Mouse (Mus musculus): ENCODE data around the gene Sult1a1. TPM values are rescaled to one million over a fixed set of nuclear protein-coding genes. Genes with fewer than 3 reads are reported as not detected.

Sult1a1 gene
- polyA plus RNA-seq, 2 experiments = 4.5 to 15.2 TPM

GRCm38 (mm10) chr7:126623381-126623780 lies 52.9 kb downstream of the Sult1a1 start:
- H3K4me3 ChIP-seq (ENCODE audit: insufficient read depth in 1 of 2, low read depth in 2 of 2, low read length in 2 of 2) = no peak overlapping the region
- no peaks in the 10 kb centered on the region for H3K9me3 ChIP-seq (ENCODE audit: control insufficient read depth, low read length)
- no peak for ATAC-seq (ENCODE audit: insufficient read depth)
- no peak overlapping the region; the same call in 1 of the 2 replicates for H3K9ac ChIP-seq (replicated peaks)
- no peak overlapping the region for H3K27ac ChIP-seq
- TF ChIP-seq CTCF (IDR thresholded peaks at IDR 0.05; ENCODE audit: low read depth) = no peak
- no peak for TF ChIP-seq EP300 (IDR thresholded peaks at IDR 0.05; ENCODE audit: low read depth)
- 14% methylated on average over 1 of the region's 1 CpGs for WGBS (ENCODE audit: insufficient replicate concordance)
- H3K4me2 ChIP-seq (ENCODE audit: low read depth) = no peak overlapping the region
- H3K36me3 ChIP-seq (replicated peaks; ENCODE audit: control insufficient read depth, insufficient read depth, low read depth) = no peaks in the 10 kb centered on the region
- H3K27me3 ChIP-seq (ENCODE audit: control insufficient read depth, insufficient read depth, low read length) = no peaks in the 10 kb centered on the region
- H3K4me1 ChIP-seq (replicated peaks; ENCODE audit: control insufficient read depth in 2 of 2, insufficient read depth in 2 of 2, low read length in 1 of 2) = peaks cover 18 to 34% of the 10 kb centered on the region in 2 experiments
- DNase-seq (ENCODE audit: low read depth in 3 of 3, low spot score in 3 of 3) = no peak

Other genes starting within 250 kb of the Sult1a1 start
- 3.4 and 4.4 TPM in 2 replicates for gene Rabep2, start 247.7 kb downstream of the Sult1a1 start, polyA plus RNA-seq (2012; rRNA removed)
- gene Rabep2, start 247.7 kb downstream of the Sult1a1 start, polyA plus RNA-seq (2014; fragmentation: Nextera tagmentation; extraction: Ambion mirVana) = 3.1 and 4.6 TPM in 2 replicates
- gene Atp2a1, start 213.3 kb downstream of the Sult1a1 start, polyA plus RNA-seq (2012; rRNA removed) = 0.15 and 0.16 TPM in 2 replicates
- gene Atp2a1, start 213.3 kb downstream of the Sult1a1 start, polyA plus RNA-seq (2014; fragmentation: Nextera tagmentation; extraction: Ambion mirVana) = 0.10 TPM in 1 of 2 replicates, not detected in the other
- gene Sh2b1, start 201.0 kb downstream of the Sult1a1 start, polyA plus RNA-seq (2012; rRNA removed) = 12.4 and 12.9 TPM in 2 replicates
- gene Sh2b1, start 201.0 kb downstream of the Sult1a1 start, polyA plus RNA-seq (2014; fragmentation: Nextera tagmentation; extraction: Ambion mirVana) = 8.3 and 9.5 TPM in 2 replicates
- gene Tufm, start 189.1 kb downstream of the Sult1a1 start, polyA plus RNA-seq (2012; rRNA removed) = 44.6 and 67.8 TPM in 2 replicates
- gene Tufm, start 189.1 kb downstream of the Sult1a1 start, polyA plus RNA-seq (2014; fragmentation: Nextera tagmentation; extraction: Ambion mirVana) = 73.2 and 82.9 TPM in 2 replicates
- 41.3 and 42.9 TPM in 2 replicates for gene Atxn2l, start 173.0 kb downstream of the Sult1a1 start, polyA plus RNA-seq (2012; rRNA removed)
- gene Atxn2l, start 173.0 kb downstream of the Sult1a1 start, polyA plus RNA-seq (2014; fragmentation: Nextera tagmentation; extraction: Ambion mirVana) = 17.3 and 24.3 TPM in 2 replicates
- gene Eif3c, start 110.0 kb downstream of the Sult1a1 start, polyA plus RNA-seq (2012; rRNA removed) = 45.7 and 58.0 TPM in 2 replicates
- 94.4 and 96.2 TPM in 2 replicates for gene Eif3c, start 110.0 kb downstream of the Sult1a1 start, polyA plus RNA-seq (2014; fragmentation: Nextera tagmentation; extraction: Ambion mirVana)
- gene Apobr, start 91.5 kb downstream of the Sult1a1 start, polyA plus RNA-seq (2012; rRNA removed) = 1.2 and 1.6 TPM in 2 replicates
- gene Apobr, start 91.5 kb downstream of the Sult1a1 start, polyA plus RNA-seq (2014; fragmentation: Nextera tagmentation; extraction: Ambion mirVana) = 0.69 TPM in 2 replicates
- 8.4 and 8.8 TPM in 2 replicates for gene Cln3, start 90.6 kb downstream of the Sult1a1 start, polyA plus RNA-seq (2012; rRNA removed)
- gene Cln3, start 90.6 kb downstream of the Sult1a1 start, polyA plus RNA-seq (2014; fragmentation: Nextera tagmentation; extraction: Ambion mirVana) = 7.2 and 9.7 TPM in 2 replicates
- gene Il27, start 81.5 kb downstream of the Sult1a1 start, polyA plus RNA-seq (2012; rRNA removed) = 0.07 TPM in 1 of 2 replicates, not detected in the other
- not detected in 2 replicates for gene Il27, start 81.5 kb downstream of the Sult1a1 start, polyA plus RNA-seq (2014; fragmentation: Nextera tagmentation; extraction: Ambion mirVana)
- 1.9 and 2.6 TPM in 2 replicates for gene Nupr1, start 45.6 kb downstream of the Sult1a1 start, polyA plus RNA-seq (2012; rRNA removed)
- gene Nupr1, start 45.6 kb downstream of the Sult1a1 start, polyA plus RNA-seq (2014; fragmentation: Nextera tagmentation; extraction: Ambion mirVana) = 1.3 and 3.2 TPM in 2 replicates
- gene Sgf29, start 27.1 kb downstream of the Sult1a1 start, polyA plus RNA-seq (2012; rRNA removed) = 19.5 and 24.7 TPM in 2 replicates
- 23.6 and 34.4 TPM in 2 replicates for gene Sgf29, start 27.1 kb downstream of the Sult1a1 start, polyA plus RNA-seq (2014; fragmentation: Nextera tagmentation; extraction: Ambion mirVana)
- 35.8 and 69.8 TPM in 2 replicates for gene Bola2, start 19.0 kb upstream of the Sult1a1 start, polyA plus RNA-seq (2012; rRNA removed)
- gene Bola2, start 19.0 kb upstream of the Sult1a1 start, polyA plus RNA-seq (2014; fragmentation: Nextera tagmentation; extraction: Ambion mirVana) = 97.2 and 111 TPM in 2 replicates
- 5.7 and 6.3 TPM in 2 replicates for gene Slx1b, start 19.4 kb upstream of the Sult1a1 start, polyA plus RNA-seq (2012; rRNA removed)
- gene Slx1b, start 19.4 kb upstream of the Sult1a1 start, polyA plus RNA-seq (2014; fragmentation: Nextera tagmentation; extraction: Ambion mirVana) = 1.8 and 2.0 TPM in 2 replicates
- 48.0 and 52.5 TPM in 2 replicates for gene Coro1a, start 31.4 kb upstream of the Sult1a1 start, polyA plus RNA-seq (2012; rRNA removed)
- 65.6 and 81.5 TPM in 2 replicates for gene Coro1a, start 31.4 kb upstream of the Sult1a1 start, polyA plus RNA-seq (2014; fragmentation: Nextera tagmentation; extraction: Ambion mirVana)
- 35.9 and 39.8 TPM in 2 replicates for gene Mapk3, start 83.2 kb upstream of the Sult1a1 start, polyA plus RNA-seq (2012; rRNA removed)
- gene Mapk3, start 83.2 kb upstream of the Sult1a1 start, polyA plus RNA-seq (2014; fragmentation: Nextera tagmentation; extraction: Ambion mirVana) = 14.4 and 15.5 TPM in 2 replicates
- gene Gdpd3, start 89.9 kb upstream of the Sult1a1 start, polyA plus RNA-seq (2012; rRNA removed) = 1.3 and 2.0 TPM in 2 replicates
- 0.27 and 0.59 TPM in 2 replicates for gene Gdpd3, start 89.9 kb upstream of the Sult1a1 start, polyA plus RNA-seq (2014; fragmentation: Nextera tagmentation; extraction: Ambion mirVana)
- gene Ypel3, start 100.5 kb upstream of the Sult1a1 start, polyA plus RNA-seq (2012; rRNA removed) = 69.9 and 74.2 TPM in 2 replicates
- 76.0 and 83.3 TPM in 2 replicates for gene Ypel3, start 100.5 kb upstream of the Sult1a1 start, polyA plus RNA-seq (2014; fragmentation: Nextera tagmentation; extraction: Ambion mirVana)
- gene Tbx6, start 105.1 kb upstream of the Sult1a1 start, polyA plus RNA-seq (2012; rRNA removed) = 1.3 and 1.5 TPM in 2 replicates
- gene Tbx6, start 105.1 kb upstream of the Sult1a1 start, polyA plus RNA-seq (2014; fragmentation: Nextera tagmentation; extraction: Ambion mirVana) = 0.43 and 0.47 TPM in 2 replicates
- gene Ppp4c, start 116.1 kb upstream of the Sult1a1 start, polyA plus RNA-seq (2012; rRNA removed) = 81.8 and 83.2 TPM in 2 replicates
- gene Ppp4c, start 116.1 kb upstream of the Sult1a1 start, polyA plus RNA-seq (2014; fragmentation: Nextera tagmentation; extraction: Ambion mirVana) = 105 and 117 TPM in 2 replicates
- 0.19 and 0.24 TPM in 2 replicates for gene Fam57b, start 121.2 kb upstream of the Sult1a1 start, polyA plus RNA-seq (2012; rRNA removed)
- gene Fam57b, start 121.2 kb upstream of the Sult1a1 start, polyA plus RNA-seq (2014; fragmentation: Nextera tagmentation; extraction: Ambion mirVana) = not detected in 2 replicates
- not detected in 2 replicates for gene 4930451I11Rik, start 155.2 kb upstream of the Sult1a1 start, polyA plus RNA-seq (2012; rRNA removed)
- not detected in 2 replicates for gene 4930451I11Rik, start 155.2 kb upstream of the Sult1a1 start, polyA plus RNA-seq (2014; fragmentation: Nextera tagmentation; extraction: Ambion mirVana)
- 0.02 TPM in 1 of 2 replicates, not detected in the other for gene Doc2a, start 171.0 kb upstream of the Sult1a1 start, polyA plus RNA-seq (2012; rRNA removed)
- 0.18 TPM in 1 of 2 replicates, not detected in the other for gene Doc2a, start 171.0 kb upstream of the Sult1a1 start, polyA plus RNA-seq (2014; fragmentation: Nextera tagmentation; extraction: Ambion mirVana)
- gene Hirip3, start 185.5 kb upstream of the Sult1a1 start, polyA plus RNA-seq (2012; rRNA removed) = 24.7 and 58.1 TPM in 2 replicates
- gene Hirip3, start 185.5 kb upstream of the Sult1a1 start, polyA plus RNA-seq (2014; fragmentation: Nextera tagmentation; extraction: Ambion mirVana) = 5.2 and 5.6 TPM in 2 replicates
- 22.7 and 25.1 TPM in 2 replicates for gene Ino80e, start 185.9 kb upstream of the Sult1a1 start, polyA plus RNA-seq (2012; rRNA removed)
- 36.6 and 40.6 TPM in 2 replicates for gene Ino80e, start 185.9 kb upstream of the Sult1a1 start, polyA plus RNA-seq (2014; fragmentation: Nextera tagmentation; extraction: Ambion mirVana)
- gene Taok2, start 208.3 kb upstream of the Sult1a1 start, polyA plus RNA-seq (2012; rRNA removed) = 16.2 and 16.3 TPM in 2 replicates
- 6.3 and 7.0 TPM in 2 replicates for gene Taok2, start 208.3 kb upstream of the Sult1a1 start, polyA plus RNA-seq (2014; fragmentation: Nextera tagmentation; extraction: Ambion mirVana)
- 10.8 and 15.3 TPM in 2 replicates for gene Tmem219, start 246.5 kb upstream of the Sult1a1 start, polyA plus RNA-seq (2012; rRNA removed)
- gene Tmem219, start 246.5 kb upstream of the Sult1a1 start, polyA plus RNA-seq (2014; fragmentation: Nextera tagmentation; extraction: Ambion mirVana) = 15.7 and 17.1 TPM in 2 replicates

Measured in liver, embryonic 14.5 days (tissue).